Mouse (Mus musculus): ENCODE data around the gene Nbas. TPM values are rescaled to one million over a fixed set of nuclear protein-coding genes. Genes with fewer than 3 reads are reported as not detected.

The Nbas gene
- total RNA-seq, 2 experiments from 2014 or later: 22.6 to 24.4 TPM

GRCm38 (mm10) chr12:13381580-13381979 is 112.6 kb downstream of the Nbas start:
- no peak for DNase-seq
- intact Hi-C loops (cut with DNase I): no loop called here

GRCm38 (mm10) chr12:13382046-13382445 is 113.1 kb downstream of the Nbas start:
- intact Hi-C loops (cut with DNase I): no loop called here
- no peak for DNase-seq

- no peak for DNase-seq
- intact Hi-C loops (cut with DNase I): no loop called here
Observed at GRCm38 (mm10) chr12:13389644-13390043, 120.7 kb downstream of the Nbas start.

- intact Hi-C loops (cut with DNase I): no loop called here
- DNase-seq: no peak
Observed at GRCm38 (mm10) chr12:13410191-13410590, 141.3 kb downstream of the Nbas start.

- intact Hi-C loops (cut with DNase I): no loop called here
- DNase-seq: no peak
Observed at GRCm38 (mm10) chr12:13418651-13419050, 149.7 kb downstream of the Nbas start.

GRCm38 (mm10) chr12:13430219-13430618 is 161.3 kb downstream of the Nbas start:
- no peak for DNase-seq
- intact Hi-C loops (cut with DNase I): no loop called here

- DNase-seq: no peak
- intact Hi-C loops (cut with DNase I): no loop called here
Observed at GRCm38 (mm10) chr12:13444653-13445431, 175.9 kb downstream of the Nbas start.

GRCm38 (mm10) chr12:13445486-13446065 is 176.6 kb downstream of the Nbas start:
- intact Hi-C loops (cut with DNase I): no loop called here
- DNase-seq: no peak

- intact Hi-C loops (cut with DNase I): no loop called here
Observed at GRCm38 (mm10) chr12:13448916-13449315, 180.0 kb downstream of the Nbas start.

GRCm38 (mm10) chr12:13452050-13452449 is 183.1 kb downstream of the Nbas start:
- DNase-seq: no peak
- intact Hi-C loops (cut with DNase I): no loop called here

More at GRCm38 (mm10) chr12:13448916-13449315, 180.0 kb downstream of the Nbas start:
- no peak for DNase-seq

GRCm38 (mm10) chr12:13460223-13460853 is 191.4 kb downstream of the Nbas start:
- intact Hi-C loops (cut with DNase I): no loop called here
- no peak for DNase-seq

- intact Hi-C loops (cut with DNase I): no loop called here
- DNase-seq: no peak
Observed at GRCm38 (mm10) chr12:13461558-13462153, 192.7 kb downstream of the Nbas start.

GRCm38 (mm10) chr12:13462397-13462796 is 193.5 kb downstream of the Nbas start:
- intact Hi-C loops (cut with DNase I): no loop called here
- no peak for DNase-seq

- intact Hi-C loops (cut with DNase I): no loop called here
Observed at GRCm38 (mm10) chr12:13465554-13465953, 196.6 kb downstream of the Nbas start.

GRCm38 (mm10) chr12:13474881-13475280 is 205.9 kb downstream of the Nbas start:
- DNase-seq: no peak
- intact Hi-C loops (cut with DNase I): no loop called here

More at GRCm38 (mm10) chr12:13465554-13465953, 196.6 kb downstream of the Nbas start:
- no peak for DNase-seq

- intact Hi-C loops (cut with DNase I): no loop called here
Observed at GRCm38 (mm10) chr12:13479163-13479562, 210.2 kb downstream of the Nbas start.

GRCm38 (mm10) chr12:13486278-13486677 is 217.3 kb downstream of the Nbas start:
- intact Hi-C loops (cut with DNase I): no loop called here
- no peak for DNase-seq

More at GRCm38 (mm10) chr12:13479163-13479562, 210.2 kb downstream of the Nbas start:
- no peak for DNase-seq

- intact Hi-C loops (cut with DNase I): no loop called here
- no peak for DNase-seq
Observed at GRCm38 (mm10) chr12:13497211-13497610, 228.3 kb downstream of the Nbas start.

- intact Hi-C loops (cut with DNase I): no loop called here
- DNase-seq: no peak
Observed at GRCm38 (mm10) chr12:13499237-13499889, 230.4 kb downstream of the Nbas start.

GRCm38 (mm10) chr12:13500191-13500590 is 231.3 kb downstream of the Nbas start:
- intact Hi-C loops (cut with DNase I): no loop called here

More at GRCm38 (mm10) chr12:13500191-13500590, 231.3 kb downstream of the Nbas start:
- no peak for DNase-seq
